ENCODE assay signal across 9 mouse cellular contexts in the genomic region with DNA sequence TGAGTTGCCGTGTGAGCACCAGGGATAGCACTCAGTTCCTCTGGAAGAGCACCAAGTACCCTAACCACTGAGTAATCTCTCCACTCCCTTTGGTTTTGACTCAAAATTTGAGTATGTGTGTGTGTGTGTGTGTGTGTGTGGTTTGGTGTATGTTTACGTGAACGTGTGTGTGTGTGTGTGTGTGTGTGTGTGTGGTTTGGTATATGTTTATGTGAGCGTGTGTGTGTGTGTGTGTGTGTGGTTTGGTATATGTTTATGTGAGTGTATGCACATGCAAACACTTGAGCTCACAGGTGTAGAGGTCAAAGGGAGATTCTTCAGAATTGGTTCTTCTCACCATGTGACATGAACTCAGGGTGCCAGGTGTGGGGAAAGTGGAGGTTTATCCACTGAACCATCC. TPM values are rescaled to one million over a fixed set of nuclear protein-coding genes. Genes with fewer than 3 reads are reported as not detected.
DNase-seq lines count a peak whose midpoint lies in the region; ATAC-seq and TF ChIP-seq lines count a peak whose summit lies in the region.
"Had no signal": no experiment of that assay in that cellular context is flagged by ENCODE, and none has a peak within 500 bp of the region (broad histone marks: within the 10 kb centered on the region; RNA-seq: fewer than 3 reads in every experiment).

No protein-coding gene starts in this region.

- no peaks in the 10 kb centered on the region for H3K36me3 ChIP-seq in lung, embryonic 14.5 days (ENCODE audit: insufficient read depth)
- H3K36me3 ChIP-seq in forebrain, embryonic 14.5 days (ENCODE audit: control insufficient read depth, insufficient read depth, low read length) = no peaks in the 10 kb centered on the region
- H3K36me3 ChIP-seq in limb, embryonic 13.5 days = no peaks in the 10 kb centered on the region
- no peaks in the 10 kb centered on the region for H3K36me3 ChIP-seq in neural tube, embryonic 15.5 days

- no peaks in the 10 kb centered on the region for H3K27me3 ChIP-seq in lung, embryonic 14.5 days (ENCODE audit: insufficient read depth, low read length)
- no peaks in the 10 kb centered on the region for H3K27me3 ChIP-seq in forebrain, embryonic 14.5 days (replicated peaks; ENCODE audit: control insufficient read depth, insufficient read depth, low read length)
- no peaks in the 10 kb centered on the region for H3K27me3 ChIP-seq in limb, embryonic 13.5 days
- no peaks in the 10 kb centered on the region for H3K27me3 ChIP-seq in neural tube, embryonic 15.5 days (replicated peaks)

- 63% methylated on average over 4 of the region's 4 CpGs for WGBS in lung, embryonic 14.5 days
- 68% methylated on average over 4 of the region's 4 CpGs for WGBS in forebrain, embryonic 14.5 days
- WGBS in limb, embryonic 13.5 days = 58% methylated on average over 4 of the region's 4 CpGs
- WGBS in neural tube, embryonic 15.5 days = 60% methylated on average over 4 of the region's 4 CpGs

- TF ChIP-seq CTCF in lung, embryonic 14.5 days (IDR thresholded peaks at IDR 0.05; ENCODE audit: low read depth) = no peak
- TF ChIP-seq CTCF in layer of hippocampus, adult 2 months (conservative IDR thresholded peaks at IDR 0.05) = no peak

- no peaks in the 10 kb centered on the region for H3K9me3 ChIP-seq in lung, embryonic 14.5 days (ENCODE audit: low read depth, low read length)
- no peaks in the 10 kb centered on the region for H3K9me3 ChIP-seq in forebrain, embryonic 14.5 days (replicated peaks; ENCODE audit: control insufficient read depth, low read length)
- no peaks in the 10 kb centered on the region for H3K9me3 ChIP-seq in limb, embryonic 13.5 days
- no peaks in the 10 kb centered on the region for H3K9me3 ChIP-seq in neural tube, embryonic 15.5 days (replicated peaks)

- no peaks in the 10 kb centered on the region for H3K4me1 ChIP-seq in lung, embryonic 14.5 days (ENCODE audit: insufficient read depth)
- no peaks in the 10 kb centered on the region for H3K4me1 ChIP-seq in forebrain, embryonic 14.5 days (ENCODE audit: control insufficient read depth, insufficient read depth, low read length)
- H3K4me1 ChIP-seq in limb, embryonic 13.5 days = no peaks in the 10 kb centered on the region
- no peaks in the 10 kb centered on the region for H3K4me1 ChIP-seq in neural tube, embryonic 15.5 days

- no peak overlapping the region for H3K27ac ChIP-seq in lung, embryonic 14.5 days (ENCODE audit: low read depth)
- H3K27ac ChIP-seq in forebrain, embryonic 14.5 days (ENCODE audit: low read depth, low read length) = no peak overlapping the region
- H3K27ac ChIP-seq in limb, embryonic 13.5 days = no peak overlapping the region
- no peak overlapping the region for H3K27ac ChIP-seq in neural tube, embryonic 15.5 days (replicated peaks)
- H3K27ac ChIP-seq in layer of hippocampus, adult 2 months = no peak overlapping the region

- no peak overlapping the region for H3K4me2 ChIP-seq in lung, embryonic 14.5 days
- no peak overlapping the region for H3K4me2 ChIP-seq in forebrain, embryonic 14.5 days (ENCODE audit: low read length)
- H3K4me2 ChIP-seq in limb, embryonic 13.5 days (replicated peaks) = no peak overlapping the region
- no peak overlapping the region for H3K4me2 ChIP-seq in neural tube, embryonic 15.5 days

- DNase-seq in lung, embryonic 14.5 days = no peak
- no peak for DNase-seq in lung, postnatal 4 days
- no peak for DNase-seq in forebrain, embryonic 14.5 days (ENCODE audit: low spot score)
- DNase-seq in spleen, postnatal 36 days (ENCODE audit: low spot score in 2 of 2) = no peak
- no peak for DNase-seq in ovary, postnatal 10 days (ENCODE audit: low spot score)
- no peak for DNase-seq in layer of hippocampus, adult 2 months (ENCODE audit: low spot score in 2 of 2)

- peak; percentile 83 for ATAC-seq in lung, embryonic 14.5 days (ENCODE audit: insufficient read depth)
- ATAC-seq in forebrain, embryonic 14.5 days = peak; percentile 80
- ATAC-seq in limb, embryonic 13.5 days (ENCODE audit: low FRiP score, low read depth) = peak; percentile 91
- ATAC-seq in neural tube, embryonic 15.5 days (ENCODE audit: low FRiP score) = peak; percentile 85

- no peak overlapping the region for H3K9ac ChIP-seq in lung, embryonic 14.5 days
- no peak overlapping the region for H3K9ac ChIP-seq in forebrain, embryonic 14.5 days (ENCODE audit: low read length)
- no peak overlapping the region for H3K9ac ChIP-seq in limb, embryonic 13.5 days
- H3K9ac ChIP-seq in neural tube, embryonic 15.5 days (replicated peaks) = no peak overlapping the region

- H3K4me3 ChIP-seq in lung, embryonic 14.5 days (ENCODE audit: low read depth, low read length) = no peak overlapping the region
- no peak overlapping the region for H3K4me3 ChIP-seq in forebrain, embryonic 14.5 days (ENCODE audit: low read depth, low read length)
- H3K4me3 ChIP-seq in limb, embryonic 13.5 days = no peak overlapping the region
- no peak overlapping the region for H3K4me3 ChIP-seq in neural tube, embryonic 15.5 days (replicated peaks)
- no peak overlapping the region for H3K4me3 ChIP-seq in layer of hippocampus, adult 2 months

RNA-seq across cellular contexts. Expression of gene C330021F23Rik, which starts 11.7 kb away (rescaled TPM):
- 0.72 and 0.91 TPM in 2 replicates for polyA plus RNA-seq in lung, embryonic 14.5 days (2014; fragmentation: Nextera tagmentation; extraction: Ambion mirVana)
- 0.54 and 1.3 TPM in 2 replicates for polyA plus RNA-seq in forebrain, embryonic 14.5 days (2014; fragmentation: Nextera tagmentation; extraction: Ambion mirVana)
- 0.65 and 0.79 TPM in 2 replicates for polyA plus RNA-seq in limb, embryonic 13.5 days (2015; fragmentation: Nextera tagmentation; extraction: Ambion mirVana)
- polyA plus RNA-seq in neural tube, embryonic 15.5 days (2015; fragmentation: Nextera tagmentation; extraction: Ambion mirVana) = 0.52 and 0.56 TPM in 2 replicates
- not detected for total RNA-seq in layer of hippocampus, adult 2 months (2021)
- total RNA-seq: left cerebral cortex, adult 8-10 months had no signal

RNA-seq across cellular contexts. Expression of gene Camsap3, which starts 31.0 kb away (rescaled TPM):
- 6.8 and 7.5 TPM in 2 replicates for polyA plus RNA-seq in lung, embryonic 14.5 days (2014; fragmentation: Nextera tagmentation; extraction: Ambion mirVana)
- polyA plus RNA-seq in forebrain, embryonic 14.5 days (2014; fragmentation: Nextera tagmentation; extraction: Ambion mirVana) = 25.9 and 32.5 TPM in 2 replicates
- polyA plus RNA-seq in limb, embryonic 13.5 days (2015; fragmentation: Nextera tagmentation; extraction: Ambion mirVana) = 6.6 and 7.2 TPM in 2 replicates
- polyA plus RNA-seq in neural tube, embryonic 15.5 days (2015; fragmentation: Nextera tagmentation; extraction: Ambion mirVana) = 37.6 and 41.3 TPM in 2 replicates
- 10 to 100 TPM; 36.5 to 39.3 TPM for total RNA-seq in layer of hippocampus, adult 2 months (2021)

RNA-seq across cellular contexts. Expression of gene Pnpla6, which starts 40.9 kb away (rescaled TPM):
- polyA plus RNA-seq in lung, embryonic 14.5 days (2014; fragmentation: Nextera tagmentation; extraction: Ambion mirVana) = 17.5 and 19.1 TPM in 2 replicates
- 16.7 and 20.7 TPM in 2 replicates for polyA plus RNA-seq in forebrain, embryonic 14.5 days (2014; fragmentation: Nextera tagmentation; extraction: Ambion mirVana)
- polyA plus RNA-seq in limb, embryonic 13.5 days (2015; fragmentation: Nextera tagmentation; extraction: Ambion mirVana) = 23.5 and 25.4 TPM in 2 replicates
- polyA plus RNA-seq in neural tube, embryonic 15.5 days (2015; fragmentation: Nextera tagmentation; extraction: Ambion mirVana) = 42.5 and 44.3 TPM in 2 replicates
- total RNA-seq in layer of hippocampus, adult 2 months (2021) = 10 to 100 TPM; 79.4 to 82.1 TPM

RNA-seq across cellular contexts. Expression of gene Mcoln1, which starts 55.9 kb away (rescaled TPM):
- polyA plus RNA-seq in lung, embryonic 14.5 days (2014; fragmentation: Nextera tagmentation; extraction: Ambion mirVana) = 38.3 and 39.9 TPM in 2 replicates
- 50.5 and 52.2 TPM in 2 replicates for polyA plus RNA-seq in forebrain, embryonic 14.5 days (2014; fragmentation: Nextera tagmentation; extraction: Ambion mirVana)
- 54.3 and 54.7 TPM in 2 replicates for polyA plus RNA-seq in limb, embryonic 13.5 days (2015; fragmentation: Nextera tagmentation; extraction: Ambion mirVana)
- polyA plus RNA-seq in neural tube, embryonic 15.5 days (2015; fragmentation: Nextera tagmentation; extraction: Ambion mirVana) = 97.7 and 106 TPM in 2 replicates
- 10 to 100 TPM; 82.4 to 85.4 TPM for total RNA-seq in layer of hippocampus, adult 2 months (2021)
